Mouse (Mus musculus): ENCODE results near the gene Tbc1d14. TPM values are rescaled to one million over a fixed set of nuclear protein-coding genes. Genes with fewer than 3 reads are reported as not detected.

Gene Tbc1d14
- total RNA-seq, 1 experiment = 12.5 TPM

- Histone ChIP-seq H3K9me3 (ENCODE audit: control insufficient read depth, insufficient read depth, low read depth, low read length) (no peaks in the 10 kb centered on the region), H3K27ac (ENCODE audit: insufficient read depth, low read depth, low read length, poor library complexity, severe bottlenecking) (no peak overlapping the region), H3K36me3 (ENCODE audit: control insufficient read depth, insufficient read depth, low read length, poor library complexity, severe bottlenecking) (no peaks in the 10 kb centered on the region; the same call in 1 of the 2 replicates), H3K4me3 (ENCODE audit: insufficient read depth in 1 of 2, low read depth in 1 of 2, low read length in 2 of 2, poor library complexity in 1 of 2, severe bottlenecking in 1 of 2) (no peak overlapping the region), H3K9ac (ENCODE audit: insufficient read depth, low read depth, low read length, poor library complexity, severe bottlenecking) (no peak overlapping the region), H3K4me1 (ENCODE audit: control insufficient read depth in 2 of 2, insufficient read depth in 2 of 2, low read length in 2 of 2, poor library complexity in 1 of 2) (peaks cover 0 to 16% of the 10 kb centered on the region in 2 experiments; a peak in 2 of 4 replicates)
- in situ Hi-C loops (cut with MboI; ENCODE audit: low sequenced_read_pairs in 2 of 2, unreplicated experiment in 2 of 2) = no loop called here
- DNase-seq (ENCODE audit: low read depth, low spot score) = no peak
- no peak for TF ChIP-seq ZNF384 (IDR thresholded peaks at IDR 0.05; ENCODE audit: low read depth, low read length)
- TF ChIP-seq ZC3H11A (IDR thresholded peaks at IDR 0.05; ENCODE audit: borderline replicate concordance, low read depth, low read length) = no peak
- no peak for TF ChIP-seq CHD2 (IDR thresholded peaks at IDR 0.05; ENCODE audit: low read depth, low read length)
- no peak for TF ChIP-seq MAFK (IDR thresholded peaks at IDR 0.05; ENCODE audit: insufficient read depth, low read depth, low read length)
- no peak for TF ChIP-seq HCFC1 (IDR thresholded peaks at IDR 0.05; ENCODE audit: borderline replicate concordance, insufficient read depth, low read length)
Measured at GRCm38 (mm10) chr5:36564530-36564929, 28.5 kb downstream of the Tbc1d14 start.

GRCm38 (mm10) chr5:36563741-36564140 is 29.3 kb downstream of the Tbc1d14 start:
- peaks cover 0 to 16% of the 10 kb centered on the region in 2 experiments; a peak in 2 of 4 replicates for H3K4me1 ChIP-seq (ENCODE audit: control insufficient read depth in 2 of 2, insufficient read depth in 2 of 2, low read length in 2 of 2, poor library complexity in 1 of 2)
- in situ Hi-C loops (cut with MboI; ENCODE audit: low sequenced_read_pairs in 2 of 2, unreplicated experiment in 2 of 2) = no loop called here
- no peak overlapping the region for H3K27ac ChIP-seq (ENCODE audit: insufficient read depth, low read depth, low read length, poor library complexity, severe bottlenecking)
- DNase-seq (ENCODE audit: low read depth, low spot score) = no peak
- no peak overlapping the region for H3K4me3 ChIP-seq (ENCODE audit: insufficient read depth in 1 of 2, low read depth in 1 of 2, low read length in 2 of 2, poor library complexity in 1 of 2, severe bottlenecking in 1 of 2)
- no peaks in the 10 kb centered on the region for H3K9me3 ChIP-seq (ENCODE audit: control insufficient read depth, insufficient read depth, low read depth, low read length)
- no peaks in the 10 kb centered on the region; the same call in 1 of the 2 replicates for H3K36me3 ChIP-seq (ENCODE audit: control insufficient read depth, insufficient read depth, low read length, poor library complexity, severe bottlenecking)
- no peak overlapping the region for H3K9ac ChIP-seq (ENCODE audit: insufficient read depth, low read depth, low read length, poor library complexity, severe bottlenecking)
- TF ChIP-seq ZNF384 (IDR thresholded peaks at IDR 0.05; ENCODE audit: low read depth, low read length) = no peak
- no peak for TF ChIP-seq MAFK (IDR thresholded peaks at IDR 0.05; ENCODE audit: insufficient read depth, low read depth, low read length)
- TF ChIP-seq ZC3H11A (IDR thresholded peaks at IDR 0.05; ENCODE audit: borderline replicate concordance, low read depth, low read length) = no peak
- TF ChIP-seq HCFC1 (IDR thresholded peaks at IDR 0.05; ENCODE audit: borderline replicate concordance, insufficient read depth, low read length) = no peak
- no peak for TF ChIP-seq CHD2 (IDR thresholded peaks at IDR 0.05; ENCODE audit: low read depth, low read length)

GRCm38 (mm10) chr5:36562791-36563445 is 30.2 kb downstream of the Tbc1d14 start:
- H3K9me3 ChIP-seq (ENCODE audit: control insufficient read depth, insufficient read depth, low read depth, low read length) = no peaks in the 10 kb centered on the region

GRCm38 (mm10) chr5:36561509-36561908 is 31.6 kb downstream of the Tbc1d14 start:
- Histone ChIP-seq H3K9me3 (ENCODE audit: control insufficient read depth, insufficient read depth, low read depth, low read length) (no peaks in the 10 kb centered on the region), H3K4me1 (ENCODE audit: control insufficient read depth in 2 of 2, insufficient read depth in 2 of 2, low read length in 2 of 2, poor library complexity in 1 of 2) (peaks cover 3 to 20% of the 10 kb centered on the region in 2 experiments), H3K27ac (ENCODE audit: insufficient read depth, low read depth, low read length, poor library complexity, severe bottlenecking) (no peak overlapping the region), H3K4me3 (ENCODE audit: insufficient read depth in 1 of 2, low read depth in 1 of 2, low read length in 2 of 2, poor library complexity in 1 of 2, severe bottlenecking in 1 of 2) (no peak overlapping the region), H3K9ac (ENCODE audit: insufficient read depth, low read depth, low read length, poor library complexity, severe bottlenecking) (no peak overlapping the region), H3K36me3 (ENCODE audit: control insufficient read depth, insufficient read depth, low read length, poor library complexity, severe bottlenecking) (no peaks in the 10 kb centered on the region; the same call in 1 of the 2 replicates)
- TF ChIP-seq CHD2 (IDR thresholded peaks at IDR 0.05; ENCODE audit: low read depth, low read length) (no peak), ZNF384 (IDR thresholded peaks at IDR 0.05; ENCODE audit: low read depth, low read length) (no peak), MAFK (IDR thresholded peaks at IDR 0.05; ENCODE audit: insufficient read depth, low read depth, low read length) (no peak), ZC3H11A (IDR thresholded peaks at IDR 0.05; ENCODE audit: borderline replicate concordance, low read depth, low read length) (no peak), HCFC1 (IDR thresholded peaks at IDR 0.05; ENCODE audit: borderline replicate concordance, insufficient read depth, low read length) (no peak)
- in situ Hi-C loops (cut with MboI; ENCODE audit: low sequenced_read_pairs in 2 of 2, unreplicated experiment in 2 of 2) = no loop called here
- no peak for DNase-seq (ENCODE audit: low read depth, low spot score)

More at GRCm38 (mm10) chr5:36562791-36563445, 30.2 kb downstream of the Tbc1d14 start:
- Histone ChIP-seq H3K27ac (ENCODE audit: insufficient read depth, low read depth, low read length, poor library complexity, severe bottlenecking) (no peak overlapping the region), H3K4me1 (ENCODE audit: control insufficient read depth in 2 of 2, insufficient read depth in 2 of 2, low read length in 2 of 2, poor library complexity in 1 of 2) (peaks cover 0 to 18% of the 10 kb centered on the region in 2 experiments; a peak in 2 of 4 replicates), H3K9ac (ENCODE audit: insufficient read depth, low read depth, low read length, poor library complexity, severe bottlenecking) (no peak overlapping the region), H3K4me3 (ENCODE audit: insufficient read depth in 1 of 2, low read depth in 1 of 2, low read length in 2 of 2, poor library complexity in 1 of 2, severe bottlenecking in 1 of 2) (no peak overlapping the region), H3K36me3 (ENCODE audit: control insufficient read depth, insufficient read depth, low read length, poor library complexity, severe bottlenecking) (no peaks in the 10 kb centered on the region; the same call in 1 of the 2 replicates)
- in situ Hi-C loops (cut with MboI; ENCODE audit: low sequenced_read_pairs in 2 of 2, unreplicated experiment in 2 of 2) = no loop called here
- TF ChIP-seq ZC3H11A (IDR thresholded peaks at IDR 0.05; ENCODE audit: borderline replicate concordance, low read depth, low read length) (no peak), MAFK (IDR thresholded peaks at IDR 0.05; ENCODE audit: insufficient read depth, low read depth, low read length) (no peak), CHD2 (IDR thresholded peaks at IDR 0.05; ENCODE audit: low read depth, low read length) (no peak), HCFC1 (IDR thresholded peaks at IDR 0.05; ENCODE audit: borderline replicate concordance, insufficient read depth, low read length) (no peak), ZNF384 (IDR thresholded peaks at IDR 0.05; ENCODE audit: low read depth, low read length) (no peak)
- no peak for DNase-seq (ENCODE audit: low read depth, low spot score)
